Comparison of ENCODE assay signal across 8 mouse cellular contexts in the genomic region with DNA sequence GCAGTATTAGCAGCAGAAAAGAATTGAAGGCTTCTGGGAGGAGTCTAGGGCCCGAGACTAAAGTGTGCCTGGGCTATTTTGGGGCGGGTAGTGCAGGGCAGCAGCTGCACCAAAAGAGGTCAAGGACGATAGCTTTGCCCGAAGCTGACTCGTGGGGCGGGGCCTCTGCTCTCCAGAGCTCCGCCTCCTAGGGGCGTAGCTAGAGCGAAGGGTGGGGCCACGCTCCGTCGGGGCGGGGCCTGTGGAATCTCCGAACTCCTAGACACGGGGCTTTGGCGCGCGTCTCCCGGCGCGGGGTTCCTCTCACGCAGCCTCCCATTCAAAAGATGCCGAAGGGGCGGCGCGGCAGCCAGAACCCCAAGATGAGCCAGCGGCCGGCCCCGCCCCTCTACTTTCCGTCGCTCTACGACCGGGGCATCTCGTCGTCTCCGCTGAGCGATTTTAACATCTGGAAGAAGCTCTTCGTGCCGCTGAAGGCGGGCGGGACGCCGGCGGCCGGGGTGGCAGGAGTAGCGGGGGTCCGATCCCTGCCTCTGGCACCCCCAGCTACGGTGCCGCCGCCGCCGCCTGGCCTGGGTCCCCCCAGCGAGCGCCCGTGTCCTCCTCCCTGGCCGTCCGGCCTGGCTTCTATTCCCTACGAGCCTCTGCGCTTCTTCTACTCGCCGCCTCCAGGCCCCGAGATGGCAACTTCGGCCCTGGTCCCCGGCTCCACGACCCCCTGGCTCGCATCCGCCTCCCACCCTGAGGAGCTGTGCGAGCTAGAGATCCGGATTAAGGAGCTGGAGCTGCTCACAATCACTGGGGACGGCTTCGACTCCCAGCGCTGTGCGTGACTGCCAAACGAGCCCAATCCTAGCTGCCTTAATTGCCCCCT. TPM values are rescaled to one million over a fixed set of nuclear protein-coding genes. Genes with fewer than 3 reads are reported as not detected.
DNase-seq lines count a peak whose midpoint lies in the region; ATAC-seq and TF ChIP-seq lines count a peak whose summit lies in the region.

A gene (plus strand): TSS at position 265 of the 874 bp plus-strand sequence.

- H3K36me3 ChIP-seq in hindbrain, embryonic 10.5 days: no peaks in the 10 kb centered on the region
- H3K36me3 ChIP-seq in lung, embryonic 15.5 days: no peaks in the 10 kb centered on the region

- peak within 1 kb of the TSS; percentile 81 for H3K4me3 ChIP-seq in hindbrain, embryonic 10.5 days
- H3K4me3 ChIP-seq in lung, embryonic 15.5 days: peak within 1 kb of the TSS; percentile 63
- H3K4me3 ChIP-seq in olfactory bulb, adult 2 months (ENCODE audit: insufficient read depth, low read depth, low read length): peak within 1 kb of the TSS; percentile 68

- WGBS in hindbrain, embryonic 10.5 days: under 1% methylated on average over 74 of the region's 74 CpGs
- under 1% methylated on average over 74 of the region's 74 CpGs for WGBS in lung, embryonic 15.5 days
- WGBS in olfactory bulb, adult 2 months: 1% methylated on average over 74 of the region's 74 CpGs

- H3K4me1 ChIP-seq in hindbrain, embryonic 10.5 days (replicated peaks): peaks cover 24% of the 10 kb centered on the region
- H3K4me1 ChIP-seq in lung, embryonic 15.5 days: peaks cover 17% of the 10 kb centered on the region
- peaks cover 13% of the 10 kb centered on the region for H3K4me1 ChIP-seq in olfactory bulb, adult 2 months (ENCODE audit: control insufficient read depth, insufficient read depth, low read length)

- DNase-seq in Muller cell, postnatal 12 days (ENCODE audit: inconsistent ontology term): peak; percentile 98
- DNase-seq in cerebellum, adult 9-10 months: peak; percentile 92
- peak; percentile 92 for DNase-seq in hindbrain, embryonic 10.5 days (ENCODE audit: low spot score)
- peak; percentile 71 for DNase-seq in layer of hippocampus, adult 9-10 months (ENCODE audit: low spot score)
- peak; percentile 66 to 72 for DNase-seq in thymus, adult 18-20 months

- H3K9me3 ChIP-seq in hindbrain, embryonic 10.5 days: no peaks in the 10 kb centered on the region
- H3K9me3 ChIP-seq in lung, embryonic 15.5 days: no peaks in the 10 kb centered on the region

- peak; percentile 37 for TF ChIP-seq POLR2A in olfactory bulb, adult 2 months (IDR thresholded peaks at IDR 0.05; ENCODE audit: insufficient read depth, low read depth, low read length)

- peaks cover 48% of the 10 kb centered on the region for H3K27me3 ChIP-seq in hindbrain, embryonic 10.5 days (ENCODE audit: insufficient read depth, poor library complexity, severe bottlenecking)
- peaks cover 22% of the 10 kb centered on the region for H3K27me3 ChIP-seq in lung, embryonic 15.5 days

- H3K27ac ChIP-seq in hindbrain, embryonic 10.5 days: peak within 1 kb of the TSS; percentile 87
- H3K27ac ChIP-seq in lung, embryonic 15.5 days: peak within 1 kb of the TSS; percentile 39; the same call in 1 of the 2 replicates
- peak within 1 kb of the TSS; percentile 81 for H3K27ac ChIP-seq in olfactory bulb, adult 2 months (ENCODE audit: insufficient read depth, low read depth, low read length)

- ATAC-seq in frontal cortex, adult (ENCODE audit: low TSS enrichment): peak; percentile 90
- ATAC-seq in lung, embryonic 15.5 days (ENCODE audit: borderline replicate concordance, extremely low read depth, low FRiP score, low TSS enrichment): peak; percentile 97

- peak within 1 kb of the TSS; percentile 93 for H3K4me2 ChIP-seq in lung, embryonic 15.5 days

- H3K9ac ChIP-seq in lung, embryonic 15.5 days: peak within 1 kb of the TSS; percentile 64

- TF ChIP-seq CTCF in olfactory bulb, adult 2 months (IDR thresholded peaks at IDR 0.05; ENCODE audit: insufficient read depth, low read depth, low read length): no peak

RNA-seq across cellular contexts. Expression of the gene that starts here (rescaled TPM):
- 0.20 TPM in 2 replicates for polyA plus RNA-seq in hindbrain, embryonic 10.5 days (2016; fragmentation: Nextera tagmentation; extraction: Ambion mirVana)
- not detected in 2 replicates for polyA plus RNA-seq in lung, embryonic 15.5 days (2015; fragmentation: Nextera tagmentation; extraction: Ambion mirVana)
- polyA plus RNA-seq in olfactory bulb, adult 2 months (2012; ENCODE audit: insufficient read depth, insufficient read length, low replicate concordance, missing spikeins): not detected in 2 replicates

Comparison
In these comparisons a context has a peak if more than half of its experiments do, and no peak if none do; other contexts are left out.
1. Peak in every context shown above with its lines: DNase-seq, ATAC-seq, H3K4me3 ChIP-seq and H3K27ac ChIP-seq.
2. Peak in DNase-seq, H3K4me3 ChIP-seq and H3K27ac ChIP-seq in hindbrain, embryonic 10.5 days; RNA of the gene not detected or under 1 TPM.
3. Peak in ATAC-seq, H3K4me3 ChIP-seq, H3K27ac ChIP-seq, H3K9ac ChIP-seq and H3K4me2 ChIP-seq in lung, embryonic 15.5 days; RNA of the gene not detected or under 1 TPM.